Mouse (Mus musculus): ENCODE results near the gene Atg4d. TPM values are rescaled to one million over a fixed set of nuclear protein-coding genes. Genes with fewer than 3 reads are reported as not detected.

The Atg4d gene
- 29.1 and 32.1 TPM in 2 replicates for polyA plus RNA-seq (2015; fragmentation: Nextera tagmentation; extraction: Ambion mirVana)

GRCm38 (mm10) chr9:21265000-21265561 is at the start of gene Atg4d:
Gene Atg4d (plus strand): TSS chr9:21265293.

GRCm38 (mm10) chr9:21238733-21239464 is 26.2 kb upstream of the Atg4d start, which contains the start of gene Keap1:
Gene Keap1 (minus strand): TSS chr9:21239361.

GRCm38 (mm10) chr9:21248326-21248725 is 16.8 kb upstream of the Atg4d start, which contains the start of gene S1pr5:
Gene S1pr5 (minus strand): TSS chr9:21248443.

GRCm38 (mm10) chr9:21287571-21288402 is 22.7 kb downstream of the Atg4d start, which contains the start of gene Kri1:
Gene Kri1 (minus strand): TSS chr9:21287969.

GRCm38 (mm10) chr9:21291022-21291787 is 26.1 kb downstream of the Atg4d start, which contains the start of gene Cdkn2d:
Gene Cdkn2d (minus strand): TSS chr9:21291407.

GRCm38 (mm10) chr9:21312134-21312533 is 47.0 kb downstream of the Atg4d start, which contains the start of gene Ap1m2:
Gene Ap1m2 (minus strand): TSS chr9:21312337.

GRCm38 (mm10) chr9:21320619-21321512 is 55.8 kb downstream of the Atg4d start, which contains the start of gene Slc44a2:
Gene Slc44a2 (plus strand): TSS chr9:21320698.

Other genes starting within 250 kb of the Atg4d start
- gene Icam1, start 249.3 kb upstream of the Atg4d start, polyA plus RNA-seq (2015; fragmentation: Nextera tagmentation; extraction: Ambion mirVana): 5.1 and 7.8 TPM in 2 replicates
- 0.26 and 0.32 TPM in 2 replicates for gene Icam4, start 235.9 kb upstream of the Atg4d start, polyA plus RNA-seq (2015; fragmentation: Nextera tagmentation; extraction: Ambion mirVana)
- gene Icam5, start 233.2 kb upstream of the Atg4d start, polyA plus RNA-seq (2015; fragmentation: Nextera tagmentation; extraction: Ambion mirVana): 0.06 and 0.10 TPM in 2 replicates
- 0.54 TPM in 1 of 2 replicates, not detected in the other for gene Zglp1, start 198.2 kb upstream of the Atg4d start, polyA plus RNA-seq (2015; fragmentation: Nextera tagmentation; extraction: Ambion mirVana)
- gene Gm49373, start 192.2 kb upstream of the Atg4d start, polyA plus RNA-seq (2015; fragmentation: Nextera tagmentation; extraction: Ambion mirVana): 0.09 and 0.21 TPM in 2 replicates
- gene Fdx1l, start 191.7 kb upstream of the Atg4d start, polyA plus RNA-seq (2015; fragmentation: Nextera tagmentation; extraction: Ambion mirVana): 46.8 and 48.7 TPM in 2 replicates
- 0.76 and 0.97 TPM in 2 replicates for gene Gm38431, start 173.3 kb upstream of the Atg4d start, polyA plus RNA-seq (2015; fragmentation: Nextera tagmentation; extraction: Ambion mirVana)
- gene Raver1, start 173.3 kb upstream of the Atg4d start, polyA plus RNA-seq (2015; fragmentation: Nextera tagmentation; extraction: Ambion mirVana): 13.1 and 16.3 TPM in 2 replicates
- gene Tyk2, start 134.1 kb upstream of the Atg4d start, polyA plus RNA-seq (2015; fragmentation: Nextera tagmentation; extraction: Ambion mirVana): 6.3 and 6.6 TPM in 2 replicates
- gene Cdc37, start 115.3 kb upstream of the Atg4d start, polyA plus RNA-seq (2015; fragmentation: Nextera tagmentation; extraction: Ambion mirVana): 145 and 165 TPM in 2 replicates
- 6.5 and 7.2 TPM in 2 replicates for gene Pde4a, start 99.6 kb upstream of the Atg4d start, polyA plus RNA-seq (2015; fragmentation: Nextera tagmentation; extraction: Ambion mirVana)
- gene Keap1, start 25.9 kb upstream of the Atg4d start, polyA plus RNA-seq (2015; fragmentation: Nextera tagmentation; extraction: Ambion mirVana): 53.3 and 55.3 TPM in 2 replicates
- 0.09 and 0.57 TPM in 2 replicates for gene S1pr5, start 16.9 kb upstream of the Atg4d start, polyA plus RNA-seq (2015; fragmentation: Nextera tagmentation; extraction: Ambion mirVana)
- 7.5 and 9.2 TPM in 2 replicates for gene Kri1, start 22.7 kb downstream of the Atg4d start, polyA plus RNA-seq (2015; fragmentation: Nextera tagmentation; extraction: Ambion mirVana)
- gene Cdkn2d, start 26.1 kb downstream of the Atg4d start, polyA plus RNA-seq (2015; fragmentation: Nextera tagmentation; extraction: Ambion mirVana): 51.6 and 53.4 TPM in 2 replicates
- gene Ap1m2, start 47.0 kb downstream of the Atg4d start, polyA plus RNA-seq (2015; fragmentation: Nextera tagmentation; extraction: Ambion mirVana): 0.83 TPM in 1 of 2 replicates, not detected in the other
- gene Slc44a2, start 55.4 kb downstream of the Atg4d start, polyA plus RNA-seq (2015; fragmentation: Nextera tagmentation; extraction: Ambion mirVana): 94.4 and 107 TPM in 2 replicates
- gene Ilf3, start 102.6 kb downstream of the Atg4d start, polyA plus RNA-seq (2015; fragmentation: Nextera tagmentation; extraction: Ambion mirVana): 48.0 and 52.6 TPM in 2 replicates
- gene Qtrt1, start 146.5 kb downstream of the Atg4d start, polyA plus RNA-seq (2015; fragmentation: Nextera tagmentation; extraction: Ambion mirVana): 17.6 and 18.9 TPM in 2 replicates
- 50.4 and 52.2 TPM in 2 replicates for gene Dnm2, start 159.6 kb downstream of the Atg4d start, polyA plus RNA-seq (2015; fragmentation: Nextera tagmentation; extraction: Ambion mirVana)
- 79.0 and 80.6 TPM in 2 replicates for gene Tmed1, start 245.0 kb downstream of the Atg4d start, polyA plus RNA-seq (2015; fragmentation: Nextera tagmentation; extraction: Ambion mirVana)

All from skeletal muscle tissue, postnatal 0 days (tissue).